Mouse (Mus musculus): ENCODE data around the gene Rhoa. TPM values are rescaled to one million over a fixed set of nuclear protein-coding genes. Genes with fewer than 3 reads are reported as not detected.
"Not testable (repeated sequence)": the region's sequence is repeated elsewhere in the genome, so short reads cannot be mapped to it uniquely, and the experiment has no call there.

Gene Rhoa
- 100 to 1,000 TPM; 196 to 229 (median 224) TPM for total RNA-seq (2022)

GRCm38 (mm10) chr9:108305629-108306520 is at the start of gene Rhoa, which contains the start of gene Tcta:
Rhoa (plus strand) TSS chr9:108306129.
Tcta (minus strand) TSS chr9:108306160.
- DNase-seq (ENCODE audit: low spot score), result peak; percentile 100

- DNase-seq (ENCODE audit: low spot score), result no peak
Measured at GRCm38 (mm10) chr9:108260526-108260925, 45.4 kb upstream of the Rhoa start.

GRCm38 (mm10) chr9:108261865-108262264 is 44.1 kb upstream of the Rhoa start:
- no peak for DNase-seq (ENCODE audit: low spot score)

GRCm38 (mm10) chr9:108262494-108263049 is 43.4 kb upstream of the Rhoa start:
- peak; percentile 72 for DNase-seq (ENCODE audit: low spot score)

- DNase-seq (ENCODE audit: low spot score), result no peak
Measured at GRCm38 (mm10) chr9:108263131-108263681, 42.7 kb upstream of the Rhoa start.

- peak; percentile 98 for DNase-seq (ENCODE audit: low spot score)
Measured at GRCm38 (mm10) chr9:108263690-108264190, 42.2 kb upstream of the Rhoa start, which contains the start of gene Dag1. Dag1 (minus strand) TSS chr9:108263958.

GRCm38 (mm10) chr9:108264191-108264921 is 41.6 kb upstream of the Rhoa start:
- peak; percentile 50 for DNase-seq (ENCODE audit: low spot score)

GRCm38 (mm10) chr9:108266261-108266935 is 39.5 kb upstream of the Rhoa start:
- DNase-seq (ENCODE audit: low spot score), result no peak

GRCm38 (mm10) chr9:108267691-108268090 is 38.2 kb upstream of the Rhoa start:
- peak; percentile 63 for DNase-seq (ENCODE audit: low spot score)

GRCm38 (mm10) chr9:108268701-108269100 is 37.2 kb upstream of the Rhoa start:
- not testable (repeated sequence) for DNase-seq (ENCODE audit: low spot score)

- DNase-seq (ENCODE audit: low spot score), result no peak
Measured at GRCm38 (mm10) chr9:108271941-108272340, 34.0 kb upstream of the Rhoa start.

- DNase-seq (ENCODE audit: low spot score), result no peak
Measured at GRCm38 (mm10) chr9:108272691-108273090, 33.2 kb upstream of the Rhoa start.

- DNase-seq (ENCODE audit: low spot score), result no peak
Measured at GRCm38 (mm10) chr9:108273485-108273884, 32.4 kb upstream of the Rhoa start.

- no peak for DNase-seq (ENCODE audit: low spot score)
Measured at GRCm38 (mm10) chr9:108274476-108275330, 31.2 kb upstream of the Rhoa start.

GRCm38 (mm10) chr9:108275331-108275659 is 30.6 kb upstream of the Rhoa start:
- no peak for DNase-seq (ENCODE audit: low spot score)

GRCm38 (mm10) chr9:108278697-108279450 is 27.1 kb upstream of the Rhoa start:
- DNase-seq (ENCODE audit: low spot score), result no peak

GRCm38 (mm10) chr9:108280071-108280828 is 25.7 kb upstream of the Rhoa start:
- peak; percentile 93 for DNase-seq (ENCODE audit: low spot score)

GRCm38 (mm10) chr9:108284410-108284809 is 21.5 kb upstream of the Rhoa start:
- DNase-seq (ENCODE audit: low spot score), result peak; percentile 79
